Mouse (Mus musculus) neural tube, embryonic 15.5 days (tissue): ENCODE measurements around the gene Gm3448. TPM values are rescaled to one million over a fixed set of nuclear protein-coding genes. Genes with fewer than 3 reads are reported as not detected.
"Not testable (repeated sequence)": the region's sequence is repeated elsewhere in the genome, so short reads cannot be mapped to it uniquely, and the experiment has no call there.

Source experiments
- ATAC-seq: fragments of 200-750 bp; cut with Nextera tagmentation; 2 replicates; pipeline ENCODE4 v1.8.0; 2017; ENCODE audit warnings: mild to moderate bottlenecking, moderate TSS enrichment, moderate library complexity; ENCODE audit not compliant: low FRiP score
- H3K27ac ChIP-seq: fragments of 300-500 bp; sonication (generic); replicated peaks from 2 replicates; pipeline ENCODE4 v1.5.1; 2015; ENCODE audit warnings: mild to moderate bottlenecking, inconsistent platforms
- H3K27me3 ChIP-seq: fragments of 300-500 bp; sonication (generic); replicated peaks from 2 replicates; pipeline ENCODE4 v1.6.1; 2015; ENCODE audit warnings: inconsistent platforms
- H3K36me3 ChIP-seq: fragments of 300-500 bp; sonication (generic); 2 replicates; pipeline ENCODE4 v1.6.1; 2015; ENCODE audit warnings: inconsistent platforms
- H3K4me1 ChIP-seq: fragments of 300-500 bp; sonication (generic); 2 replicates; pipeline ENCODE4 v1.6.1; 2015; ENCODE audit warnings: inconsistent platforms
- H3K4me2 ChIP-seq: fragments of 300-500 bp; sonication (generic); 2 replicates; pipeline ENCODE4 v1.6.1; 2015; ENCODE audit warnings: inconsistent platforms, mild to moderate bottlenecking, moderate library complexity
- H3K4me3 ChIP-seq: fragments of 300-500 bp; sonication (generic); replicated peaks from 2 replicates; pipeline ENCODE4 v1.5.1; 2015; ENCODE audit warnings: mild to moderate bottlenecking, inconsistent platforms
- H3K9ac ChIP-seq: fragments of 300-500 bp; sonication (generic); replicated peaks from 2 replicates; pipeline ENCODE4 v1.6.1; 2015; ENCODE audit warnings: mild to moderate bottlenecking, inconsistent platforms
- H3K9me3 ChIP-seq: fragments of 300-500 bp; sonication (generic); replicated peaks from 2 replicates; pipeline ENCODE4 v1.6.1; 2016; ENCODE audit warnings: inconsistent platforms
- WGBS: fragments of 180-500 bp; shearing (Covaris S2); methylation state at CpG from one replicate; pipeline ENCODE4 v1.1.7; 2015; ENCODE audit warnings: mixed read lengths; 5-methylcytosine and 5-hydroxymethylcytosine counted together
- polyA plus RNA-seq: library from polyadenylated mRNA; unstranded; fragments of >200 nt; fragmentation: Nextera tagmentation; extraction: Ambion mirVana; gene quantifications from 2 replicates; pipeline ENCODE4 v1.2.1, GENCODE M21; 2015

Gene Gm3448
- polyA plus RNA-seq, 1 experiment from 2014 or later, result 3.2 TPM

DNA sequence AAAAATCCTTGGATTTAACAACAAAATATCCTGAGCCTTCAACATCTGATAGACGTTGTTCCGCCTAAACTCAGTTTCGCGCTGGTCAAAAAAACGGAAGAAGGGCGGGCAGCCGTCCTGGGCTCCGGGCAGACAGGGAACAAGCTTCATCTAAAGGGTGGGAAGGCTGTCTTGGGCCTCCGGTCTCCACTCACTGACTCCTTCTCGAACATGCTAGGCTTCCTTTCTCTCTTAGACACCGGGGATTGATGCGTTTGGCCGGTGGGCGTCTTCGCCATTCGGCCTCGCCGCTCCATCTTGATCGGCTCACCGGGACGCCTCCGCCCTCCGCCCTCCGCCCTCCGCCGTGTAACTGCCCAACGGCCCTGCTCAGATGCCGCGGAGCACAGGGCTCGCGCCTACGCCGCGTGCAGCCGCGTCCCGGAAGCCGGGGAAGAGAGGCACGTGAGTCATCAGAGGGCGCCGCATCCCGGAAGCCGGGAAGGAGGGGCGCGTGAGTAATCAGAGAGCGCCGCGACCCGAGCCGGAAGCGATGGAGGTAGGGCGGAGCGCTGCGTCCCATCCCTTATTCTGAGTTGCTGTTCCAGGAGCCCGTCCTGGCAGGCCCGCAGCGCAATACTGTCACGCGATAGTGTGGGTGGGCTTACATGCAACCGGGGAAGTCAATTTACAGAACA, 62.8 kb downstream of the Gm3448 start, which contains the start of the genes 9030025P20Rik and Gm3417:
TSS of gene 9030025P20Rik (plus strand) at position 107 of the 677 bp plus-strand sequence.
TSS of gene Gm3417 (minus strand) at position 429 of the 677 bp plus-strand sequence.
- not testable (repeated sequence) for H3K9me3 ChIP-seq, H3K9ac ChIP-seq, H3K4me1 ChIP-seq, H3K27ac ChIP-seq, H3K36me3 ChIP-seq, H3K27me3 ChIP-seq, H3K4me3 ChIP-seq
- peak; percentile 97 for ATAC-seq
- peak within 1 kb of the TSS; percentile 31; the same call in 1 of the 2 replicates for H3K4me2 ChIP-seq
- WGBS, result no CpG with 5 or more reads among the region's 60 CpGs

DNA sequence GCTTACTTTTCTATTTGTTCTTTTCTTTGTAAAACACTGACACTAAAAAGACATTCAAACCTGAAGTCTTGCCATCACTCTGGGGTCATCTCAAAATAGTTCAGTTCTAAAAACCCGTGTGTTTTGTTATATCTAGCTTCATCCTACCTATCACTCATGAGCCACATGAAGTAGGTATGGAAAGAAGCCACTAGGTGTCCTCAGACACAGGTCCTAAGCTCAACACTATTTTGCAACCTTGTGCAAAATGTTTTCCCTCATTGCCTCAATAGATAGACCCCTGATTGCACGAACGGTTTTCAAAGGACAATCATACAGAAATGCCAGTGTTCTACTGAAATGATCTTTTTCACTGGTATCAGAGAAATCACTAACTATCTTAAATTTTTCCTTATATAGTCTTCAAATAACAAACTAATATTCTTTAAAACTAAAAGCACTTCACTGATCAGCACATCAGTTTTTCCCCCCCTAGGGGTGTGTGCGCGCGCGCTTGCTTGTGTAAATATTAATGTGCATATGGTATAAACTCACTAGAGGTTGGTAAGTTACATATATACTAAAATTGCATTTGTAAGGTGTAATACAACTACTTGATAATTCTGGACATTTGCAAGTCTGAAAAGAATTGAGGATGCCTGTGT, 63.5 kb downstream of the Gm3448 start:
- H3K4me2 ChIP-seq, result peak overlapping the region; percentile 31; the same call in 1 of the 2 replicates
- not testable (repeated sequence) for H3K27me3 ChIP-seq, H3K9ac ChIP-seq, H3K27ac ChIP-seq, H3K9me3 ChIP-seq, H3K36me3 ChIP-seq, H3K4me3 ChIP-seq, H3K4me1 ChIP-seq
- peak; percentile 15; the same call in 1 of the 2 replicates for ATAC-seq
- WGBS, result 3% methylated on average over 4 of the region's 7 CpGs

DNA sequence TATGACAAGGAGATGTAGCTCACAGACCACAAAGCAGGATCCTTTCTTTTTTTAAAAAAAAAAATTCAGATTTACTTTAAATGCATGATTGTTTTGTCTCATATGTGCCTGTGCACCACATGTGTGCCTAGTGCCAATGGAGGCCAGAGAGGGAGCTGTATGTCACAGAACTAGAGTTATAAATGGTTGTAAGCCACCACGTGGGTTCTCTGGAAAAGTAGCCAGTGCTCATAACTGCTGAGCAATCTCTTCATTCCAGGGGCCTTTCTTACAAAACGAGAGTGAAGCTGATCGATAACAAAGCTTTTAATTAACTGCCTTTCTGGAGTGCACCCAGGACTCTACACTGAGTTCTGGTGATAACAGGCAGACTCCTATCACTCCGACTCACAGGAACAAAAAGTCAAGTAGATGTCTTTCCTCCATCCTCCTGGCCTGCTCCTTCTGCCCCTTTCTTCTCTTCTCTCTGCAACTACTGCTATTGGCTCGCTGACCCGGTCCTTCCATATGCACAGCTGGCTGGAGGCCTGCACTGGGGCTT, 72.9 kb downstream of the Gm3448 start:
- H3K36me3 ChIP-seq, H3K4me3 ChIP-seq, H3K4me2 ChIP-seq, H3K9ac ChIP-seq, H3K27me3 ChIP-seq, H3K9me3 ChIP-seq, ATAC-seq, H3K4me1 ChIP-seq, H3K27ac ChIP-seq: not testable (repeated sequence)
- WGBS, result no CpG with 5 or more reads among the region's 6 CpGs

DNA sequence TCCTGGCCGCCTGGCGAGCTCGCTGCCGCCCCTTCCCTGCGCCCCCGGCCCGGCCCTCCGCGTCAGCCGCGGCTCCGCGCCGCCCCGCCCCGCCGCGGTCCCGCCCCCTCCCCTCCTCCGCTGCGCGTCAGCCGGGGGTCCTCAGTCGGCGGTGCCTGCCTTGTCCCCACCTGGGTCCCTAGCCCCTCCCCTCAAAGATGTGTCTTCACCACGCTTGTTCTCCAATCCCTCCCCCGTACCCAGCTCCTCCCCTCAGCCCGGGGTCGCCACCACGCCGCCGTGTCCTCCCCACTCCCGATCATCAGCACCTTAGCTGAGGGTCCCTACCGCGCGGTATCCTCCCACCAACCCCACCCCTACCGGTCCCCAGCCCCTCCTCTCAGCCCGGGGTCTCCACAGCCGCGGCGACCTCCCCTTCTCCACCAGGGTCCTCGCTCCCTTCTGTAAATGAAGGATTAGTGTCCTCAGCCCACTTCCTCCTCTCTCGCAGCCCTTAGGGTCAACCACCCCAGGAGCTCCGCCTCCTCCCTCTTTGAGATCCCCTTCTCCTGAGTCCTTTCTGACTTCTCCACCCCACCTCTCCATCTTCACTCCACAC, 79.7 kb downstream of the Gm3448 start:
- no CpG with 5 or more reads among the region's 44 CpGs for WGBS
- H3K27me3 ChIP-seq, H3K36me3 ChIP-seq, H3K4me2 ChIP-seq, H3K4me3 ChIP-seq, H3K9me3 ChIP-seq, H3K27ac ChIP-seq, H3K9ac ChIP-seq: not testable (repeated sequence)
- H3K4me1 ChIP-seq, result peaks cover 15% of the 10 kb centered on the region
- ATAC-seq, result peak; percentile 94

DNA sequence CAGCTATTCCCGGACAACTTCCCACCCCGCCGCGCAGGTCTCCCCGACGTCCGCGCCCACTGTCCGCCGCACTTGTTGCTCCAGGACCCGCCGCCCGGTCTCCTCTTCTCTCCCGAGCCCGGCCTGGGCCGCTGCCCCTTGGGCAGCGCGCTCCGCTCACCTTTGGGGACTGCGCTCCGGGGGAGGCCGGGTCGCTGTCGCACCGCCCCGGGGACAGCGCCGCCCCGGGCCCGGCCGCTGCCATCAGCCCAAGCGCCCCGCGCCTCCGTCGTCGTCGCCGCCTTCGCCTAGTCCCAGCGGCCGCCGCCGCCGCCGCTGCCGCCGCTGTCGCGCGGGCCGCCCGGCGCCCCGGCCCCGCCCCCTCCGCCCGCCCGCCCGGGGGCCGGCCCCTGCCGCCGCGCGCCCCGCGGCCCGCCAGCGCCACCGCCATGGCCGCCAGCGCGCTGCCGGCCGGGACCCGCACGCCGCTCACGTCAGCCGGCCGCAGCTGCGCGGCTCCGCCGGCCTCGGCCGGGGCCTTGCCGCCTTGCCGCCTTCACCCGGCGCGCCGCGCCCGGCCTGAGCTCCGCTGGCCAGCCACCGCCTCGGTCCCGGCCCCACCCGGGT, 80.3 kb downstream of the Gm3448 start, which contains the start of gene Phf10:
TSS of gene Phf10 (minus strand) at position 323 of the 606 bp plus-strand sequence.
- H3K4me3 ChIP-seq, result peak within 1 kb of the TSS; percentile 68
- peak within 1 kb of the TSS; percentile 61; the same call in 1 of the 2 replicates for H3K27ac ChIP-seq
- H3K4me1 ChIP-seq, result peaks cover 15% of the 10 kb centered on the region
- not testable (repeated sequence) for H3K9me3 ChIP-seq, H3K36me3 ChIP-seq, H3K27me3 ChIP-seq
- peak; percentile 85 for ATAC-seq
- H3K4me2 ChIP-seq, result peak within 1 kb of the TSS; percentile 77
- under 1% methylated on average over 29 of the region's 100 CpGs for whole genome bisulfite sequencing
- peak within 1 kb of the TSS; percentile 55 for H3K9ac ChIP-seq

- peak overlapping the region; percentile 77 for H3K4me2 ChIP-seq
- H3K4me3 ChIP-seq, result peak overlapping the region; percentile 68
- H3K9me3 ChIP-seq, result no peaks in the 10 kb centered on the region
- H3K27me3 ChIP-seq, result no peaks in the 10 kb centered on the region
- H3K9ac ChIP-seq, result peak overlapping the region; percentile 55
- peaks cover 15% of the 10 kb centered on the region for H3K4me1 ChIP-seq
- H3K27ac ChIP-seq, result no peak overlapping the region
- WGBS, result under 1% methylated on average over 19 of the region's 23 CpGs
- peak; percentile 9 for ATAC-seq
- 0 out of 2 replicates have a peak, but pooled peaks cover 3% of the 10 kb centered on the region for H3K36me3 ChIP-seq
These were observed 80.8 kb downstream of the Gm3448 start for GRCm38 (mm10) chr17:14960520-14960919.

DNA sequence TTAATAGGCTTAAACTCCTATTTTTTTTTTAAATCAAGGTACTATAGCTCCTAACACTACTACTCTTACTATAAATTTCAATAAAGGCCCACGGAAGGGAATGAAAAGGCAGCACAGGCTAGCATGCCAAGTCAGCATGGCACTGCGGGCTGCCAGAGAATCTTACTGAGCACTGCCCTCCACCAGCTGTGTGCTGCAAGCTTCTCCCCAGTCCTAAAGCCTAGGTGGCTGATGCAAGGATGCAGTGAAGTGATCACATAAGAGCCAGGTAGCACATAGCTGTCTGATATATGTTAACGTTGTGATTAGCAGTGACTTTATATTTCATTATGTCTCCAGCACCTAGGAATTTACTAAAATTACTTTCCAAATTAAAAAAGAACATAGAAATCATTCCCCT, 81.4 kb downstream of the Gm3448 start:
- H3K36me3 ChIP-seq, result 0 out of 2 replicates have a peak, but pooled peaks cover 3% of the 10 kb centered on the region
- ATAC-seq, result no peak

GRCm38 (mm10) chr17:14958686-14959327, 82.5 kb downstream of the Gm3448 start:
- Histone ChIP-seq H3K27ac (no peak overlapping the region), H3K4me1 (peaks cover 15% of the 10 kb centered on the region)

More for the DNA sequence above, 81.4 kb downstream of the Gm3448 start:
- Histone ChIP-seq H3K4me2 (peak overlapping the region; percentile 77), H3K9me3 (no peaks in the 10 kb centered on the region), H3K27ac (no peak overlapping the region), H3K4me1 (peaks cover 15% of the 10 kb centered on the region), H3K4me3 (peak overlapping the region; percentile 32), H3K27me3 (no peaks in the 10 kb centered on the region), H3K9ac (no peak overlapping the region; the same call in 1 of the 2 replicates)
- WGBS, result 19% methylated on average over 3 of the region's 3 CpGs

DNA sequence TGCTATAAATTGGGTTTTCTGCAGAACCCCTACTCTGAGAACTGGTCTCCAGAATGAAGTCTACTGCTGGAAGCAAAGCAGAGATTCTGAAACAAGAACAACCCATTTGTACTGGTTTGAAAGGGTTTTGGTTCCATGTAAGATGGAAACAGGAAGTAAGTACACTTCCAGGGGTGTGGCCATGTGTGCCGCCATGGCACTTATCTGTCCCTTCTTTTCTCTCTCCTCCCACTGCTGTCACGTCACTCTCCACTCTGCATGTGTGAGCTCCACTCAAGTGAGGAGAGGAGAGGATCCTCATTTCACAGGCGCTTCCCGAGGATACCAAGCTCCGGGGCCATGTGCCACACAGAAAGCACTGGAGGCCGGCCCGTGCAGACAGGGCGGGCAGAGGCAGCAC, 87.9 kb downstream of the Gm3448 start:
- WGBS, result 95% methylated on average over 8 of the region's 8 CpGs
- Histone ChIP-seq H3K27ac (no peak overlapping the region), H3K27me3 (no peaks in the 10 kb centered on the region), H3K4me2 (no peak overlapping the region), H3K36me3 (peaks cover 50% of the 10 kb centered on the region), H3K9me3 (no peaks in the 10 kb centered on the region), H3K9ac (no peak overlapping the region), H3K4me3 (no peak overlapping the region), H3K4me1 (no peaks in the 10 kb centered on the region)
- no peak for ATAC-seq

More at GRCm38 (mm10) chr17:14958686-14959327, 82.5 kb downstream of the Gm3448 start:
- Histone ChIP-seq H3K9me3 (no peaks in the 10 kb centered on the region), H3K27me3 (no peaks in the 10 kb centered on the region), H3K4me2 (no peak overlapping the region), H3K36me3 (peaks cover 9% of the 10 kb centered on the region), H3K4me3 (no peak overlapping the region), H3K9ac (no peak overlapping the region)
- ATAC-seq, result no peak
- whole genome bisulfite sequencing, result 91% methylated on average over 5 of the region's 5 CpGs

- Histone ChIP-seq H3K27ac (no peak overlapping the region), H3K4me3 (no peak overlapping the region), H3K4me1 (peaks cover 12% of the 10 kb centered on the region), H3K9me3 (no peaks in the 10 kb centered on the region), H3K4me2 (no peak overlapping the region), H3K9ac (no peak overlapping the region), H3K27me3 (no peaks in the 10 kb centered on the region), H3K36me3 (peaks cover 57% of the 10 kb centered on the region)
- WGBS, result 89% methylated on average over 7 of the region's 7 CpGs
- no peak for ATAC-seq
These were observed 92.0 kb downstream of the Gm3448 start for GRCm38 (mm10) chr17:14949161-14949827.
